Mouse (Mus musculus) retina, embryonic 14.5 days (tissue): ENCODE data around the gene Gm49486.

Source experiments
- DNase-seq: peaks from one replicate; pipeline ENCODE4 v3.0.0-alpha.2; 2015; ENCODE audit warnings: low spot score

The Gm49486 gene

DNA sequence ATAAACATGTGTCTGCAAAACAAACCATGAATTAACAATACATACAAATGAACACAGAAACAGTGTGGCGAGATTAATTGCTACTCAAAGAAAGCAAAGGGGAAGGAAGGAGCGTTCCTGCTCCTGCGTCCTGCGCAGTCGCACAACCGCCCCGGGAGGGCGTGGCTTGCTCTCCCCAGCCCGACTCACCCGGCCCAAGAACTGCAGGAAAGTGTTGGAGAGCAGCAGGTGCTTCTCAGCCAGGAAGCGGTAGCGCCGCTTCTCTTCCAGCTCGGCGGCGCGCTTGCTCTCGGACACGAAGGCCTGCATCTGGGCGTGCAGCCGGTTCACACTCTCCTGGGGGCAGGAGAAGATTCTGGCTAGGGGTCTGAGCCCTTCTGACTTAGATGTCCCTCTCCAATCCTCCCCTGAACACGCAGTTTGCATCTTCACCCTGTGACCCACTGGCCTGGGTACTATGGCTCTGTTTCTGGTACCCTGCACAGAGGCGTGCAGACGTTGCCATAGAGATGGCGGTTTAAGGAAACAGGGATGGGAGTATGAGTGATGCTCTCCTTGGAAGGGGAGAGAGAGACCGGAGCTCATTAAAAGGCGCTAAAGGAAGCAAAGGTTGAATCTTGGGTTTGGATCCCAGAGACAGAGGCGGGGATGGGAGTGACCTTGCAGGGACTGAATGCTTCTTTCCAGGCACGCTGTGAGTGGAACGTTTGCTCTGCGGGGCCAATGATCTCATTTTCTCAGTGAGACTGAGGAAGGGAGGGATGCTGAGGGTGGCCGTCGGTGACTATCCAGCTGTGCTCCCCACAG lies 41.3 kb downstream of the Gm49486 start:
- peak; percentile 78 for DNase-seq

DNA sequence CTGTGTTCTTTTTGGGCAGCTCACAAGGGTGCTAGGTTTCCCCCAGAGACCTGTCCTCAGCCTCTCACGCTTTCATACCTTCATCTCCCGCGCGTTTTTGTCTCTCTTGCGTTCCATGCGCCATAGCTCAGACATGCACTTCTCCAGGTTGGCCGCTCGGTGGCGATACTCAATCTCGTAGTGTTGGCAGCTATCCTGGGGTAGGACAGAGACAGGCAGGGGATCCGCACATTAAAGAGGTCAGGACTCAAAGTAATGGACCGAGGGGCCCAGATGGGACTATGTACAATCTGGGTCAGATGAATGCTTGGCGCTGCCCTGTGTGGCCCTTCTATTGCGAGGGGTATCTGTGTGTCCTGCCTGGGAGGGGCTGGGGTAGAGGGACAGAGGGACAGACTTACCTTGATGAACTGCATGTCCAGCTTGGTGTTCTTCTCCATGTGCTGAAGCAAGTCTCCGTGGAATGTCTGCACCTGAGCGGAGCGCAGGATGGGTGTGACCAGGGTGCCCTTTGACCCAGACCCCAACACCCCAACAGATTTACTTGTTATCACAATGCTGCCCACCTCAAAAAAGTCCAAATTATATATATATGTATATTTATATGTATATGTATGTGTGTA lies 42.0 kb downstream of the Gm49486 start:
- peak; percentile 84 for DNase-seq

DNA sequence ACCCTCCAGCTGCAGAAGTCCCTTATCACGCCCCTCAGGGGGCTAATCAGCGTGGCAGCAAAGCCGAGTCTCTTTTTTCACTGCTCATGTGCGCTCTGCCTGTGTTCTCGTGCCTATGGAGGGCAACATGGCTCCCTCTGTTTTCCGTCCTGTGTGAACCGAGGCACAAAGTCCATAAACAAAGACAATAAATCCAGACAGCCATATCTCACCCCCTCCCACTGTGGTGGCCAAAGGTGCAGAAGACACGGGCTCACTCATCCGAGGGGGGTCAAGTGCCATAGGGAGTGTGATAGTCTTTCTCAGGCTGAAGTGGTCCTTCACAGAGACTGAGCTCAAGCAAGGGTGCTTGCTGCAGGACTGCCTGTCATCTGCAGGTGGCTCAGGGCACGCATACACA lies 43.8 kb downstream of the Gm49486 start:
- DNase-seq, result no peak

DNA sequence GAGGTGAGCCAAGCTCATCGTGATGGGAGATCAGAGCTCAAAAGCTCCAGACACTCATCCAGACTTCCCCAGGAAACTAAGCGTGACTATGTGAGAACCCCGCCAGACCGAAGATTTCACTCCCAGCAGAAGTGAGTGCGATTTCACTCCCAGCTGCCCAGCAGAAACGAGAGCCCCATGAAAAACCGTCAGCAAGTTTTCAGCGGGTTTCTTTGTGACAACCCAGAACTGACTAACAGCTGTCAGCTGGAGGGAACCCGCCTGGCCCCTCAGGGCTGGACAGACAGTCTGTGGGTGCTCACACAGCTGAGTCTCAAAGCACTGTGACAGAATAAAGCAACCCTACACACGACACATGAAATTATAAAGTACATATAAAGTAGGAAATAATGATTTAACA lies 48.5 kb downstream of the Gm49486 start:
- no peak for DNase-seq

DNA sequence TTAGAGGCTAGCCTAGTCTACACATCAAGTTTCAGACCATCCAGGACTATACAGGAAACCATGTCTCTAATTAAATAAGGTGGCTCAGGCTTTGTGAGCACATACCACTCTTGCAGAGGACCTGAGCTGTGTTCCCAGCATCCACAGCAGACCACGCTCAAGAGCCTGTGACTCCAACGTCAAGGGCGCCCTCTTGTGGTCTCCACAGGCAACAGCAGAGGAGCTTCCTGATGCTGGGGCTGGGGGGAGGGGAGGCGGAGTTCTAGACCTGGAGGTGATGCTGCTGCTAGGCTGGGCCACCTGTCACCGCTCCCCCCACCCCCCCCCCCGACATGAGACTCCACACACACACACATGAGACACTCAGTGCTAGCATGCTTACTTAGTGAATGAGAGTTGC lies 51.0 kb downstream of the Gm49486 start:
- DNase-seq, result peak; percentile 52

DNA sequence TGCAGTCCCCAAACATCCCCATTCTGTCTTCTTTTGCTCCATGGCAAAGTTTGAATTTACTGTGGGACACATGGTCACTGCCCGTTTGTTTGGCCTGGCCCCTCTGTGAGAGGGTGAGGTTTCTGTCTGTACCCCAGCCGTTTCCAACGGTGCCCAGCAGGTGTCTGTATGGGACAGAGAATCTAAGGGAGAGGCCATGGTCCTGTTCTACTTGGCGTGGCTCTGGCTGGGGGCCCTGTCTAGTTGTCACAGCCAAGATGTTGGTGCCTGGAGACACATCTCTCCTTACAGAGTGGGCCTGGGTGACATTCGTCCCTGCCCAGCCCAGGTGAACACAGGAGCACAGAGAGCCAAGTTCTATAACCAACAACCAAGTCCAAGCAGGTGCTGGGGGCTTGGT lies 51.7 kb downstream of the Gm49486 start:
- no peak for DNase-seq

DNA sequence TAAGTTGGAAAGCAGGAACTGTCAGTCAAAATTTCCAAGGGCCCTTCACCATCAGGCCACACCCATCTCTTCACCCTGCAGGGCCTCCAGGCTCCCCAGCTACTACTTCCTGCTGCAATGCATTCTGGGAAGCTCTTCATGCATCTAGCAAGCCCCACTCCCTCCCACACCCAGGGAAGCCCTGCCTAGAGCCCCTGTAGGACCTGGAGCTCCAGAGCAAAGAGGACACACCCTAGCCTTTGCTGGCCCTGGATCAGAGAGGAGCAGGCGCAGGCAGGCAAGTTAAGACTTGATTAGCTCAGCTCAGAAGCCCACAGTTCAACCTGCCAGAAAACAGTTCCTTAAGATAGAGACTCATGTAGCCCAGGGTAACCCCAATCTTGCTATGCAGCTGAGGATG lies 52.2 kb downstream of the Gm49486 start:
- DNase-seq, result peak; percentile 32

DNA sequence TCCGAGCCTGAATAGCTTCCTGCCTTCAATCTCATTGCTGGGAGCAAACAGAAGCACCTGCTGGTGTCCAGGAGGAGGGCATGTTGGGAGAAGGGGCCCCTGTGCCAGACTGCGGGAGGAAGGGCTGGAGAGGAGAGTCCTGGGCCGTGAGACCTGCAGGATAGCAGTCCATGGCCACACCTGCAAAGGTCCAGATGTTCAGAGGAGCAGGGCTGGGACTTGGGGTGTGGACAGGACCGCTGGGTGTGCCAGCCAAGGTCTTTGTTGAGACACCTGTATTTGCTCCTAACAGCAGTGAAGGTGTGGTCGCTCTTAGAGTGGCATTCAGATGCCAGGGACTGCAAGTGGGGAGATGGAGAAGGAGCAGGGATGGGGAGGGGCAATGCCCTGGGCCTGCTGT lies 53.2 kb downstream of the Gm49486 start:
- DNase-seq, result no peak

DNA sequence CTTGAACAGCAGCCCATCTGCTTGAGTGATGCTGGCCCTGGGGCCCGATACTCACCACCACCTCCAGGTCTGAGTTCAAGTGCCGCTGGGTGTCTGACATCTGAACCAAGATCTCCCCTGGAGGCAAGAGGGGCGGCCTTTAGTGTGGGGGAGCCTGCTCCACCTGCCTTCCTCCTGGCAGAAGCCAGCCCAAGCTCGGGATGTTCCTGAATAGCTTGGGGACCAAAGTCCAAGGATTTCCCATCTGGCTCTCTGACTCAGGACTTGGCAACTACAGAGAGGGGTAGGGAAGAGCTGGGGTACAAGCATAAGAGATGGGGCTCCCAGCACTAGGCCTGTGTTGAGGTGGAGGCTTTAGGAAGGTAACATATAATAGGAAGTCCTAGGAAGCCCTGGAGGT lies 54.2 kb downstream of the Gm49486 start:
- no peak for DNase-seq

DNA sequence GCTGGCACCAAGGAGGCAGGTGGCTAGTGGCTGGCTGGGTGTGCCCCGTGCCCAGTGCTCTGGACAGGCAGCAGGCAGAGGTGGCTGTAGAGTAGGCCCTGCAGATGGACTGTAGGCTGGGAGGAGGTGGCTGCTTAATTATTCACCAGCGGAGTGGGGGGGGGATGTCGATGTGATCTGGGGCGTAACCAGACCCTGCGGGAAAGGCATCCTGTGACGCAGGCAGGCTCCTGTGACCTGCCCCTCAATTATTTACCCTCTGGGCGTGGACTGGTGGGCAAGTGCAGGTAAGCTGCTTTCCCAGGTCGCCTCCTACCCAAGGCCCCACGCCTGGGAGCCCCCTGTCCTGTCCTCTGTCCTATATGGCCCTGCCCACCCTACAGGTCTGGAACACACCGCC lies 56.2 kb downstream of the Gm49486 start, which contains the start of gene Baiap2l2:
Gene Baiap2l2 (minus strand): TSS at position 139 of the 400 bp plus-strand sequence.
- no peak for DNase-seq

DNA sequence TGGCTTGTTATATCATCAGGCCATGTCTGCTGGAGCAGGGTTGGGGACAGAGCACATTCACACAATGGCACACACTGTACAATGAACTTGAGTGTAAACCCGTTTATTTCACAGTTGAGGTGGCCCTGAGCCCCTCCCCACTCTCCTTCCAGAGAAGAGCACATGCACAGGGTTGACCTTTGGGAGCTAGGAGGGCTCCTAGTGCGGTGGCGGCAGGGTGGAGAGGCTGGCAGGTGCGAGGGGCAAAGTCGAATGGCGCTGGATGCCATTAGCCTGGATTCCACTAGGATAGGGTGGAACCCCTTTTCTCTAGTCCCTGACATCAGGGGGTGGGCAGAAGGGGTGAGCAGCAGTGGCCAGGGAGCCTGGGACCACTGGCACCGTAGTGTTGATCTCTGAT lies 57.0 kb downstream of the Gm49486 start:
- DNase-seq, result no peak

DNA sequence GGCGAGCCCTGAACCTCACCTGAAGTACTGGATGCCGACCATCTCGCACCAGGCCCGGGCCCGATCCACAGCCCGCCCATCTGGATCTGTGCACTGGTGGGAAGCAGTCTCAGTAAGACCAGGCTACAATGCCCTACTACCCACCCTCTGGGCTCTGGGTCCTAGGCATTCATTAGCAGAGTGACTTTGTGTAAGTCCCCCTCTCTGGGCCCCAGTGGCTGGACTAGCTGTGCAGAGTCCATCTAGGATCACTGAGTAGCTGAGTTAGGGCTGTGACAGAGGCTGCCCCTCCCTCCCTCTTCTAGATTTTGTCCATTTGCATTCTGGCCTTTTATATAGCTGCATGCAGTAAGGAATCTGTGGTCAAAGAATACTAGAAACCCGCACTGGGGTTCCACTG lies 57.9 kb downstream of the Gm49486 start:
- no peak for DNase-seq

DNA sequence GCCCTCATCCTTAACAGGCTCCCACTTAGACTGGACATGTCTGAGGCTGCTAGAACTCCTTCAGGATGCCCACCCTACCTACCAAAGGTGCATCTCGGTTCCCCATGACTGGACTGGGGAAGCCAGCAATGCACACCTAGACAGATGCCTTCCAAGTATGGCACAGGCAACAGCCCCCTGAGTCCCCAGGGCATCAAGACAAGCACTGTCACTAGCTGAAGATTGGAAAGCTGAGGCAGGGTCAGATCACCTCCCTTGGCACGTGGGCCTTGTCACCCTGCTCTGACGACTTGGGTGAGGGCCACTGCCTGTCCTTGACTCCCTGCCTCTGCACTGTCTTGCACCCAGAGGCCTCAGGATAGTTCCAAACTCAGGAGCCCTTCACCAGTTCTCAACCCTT lies 59.2 kb downstream of the Gm49486 start:
- DNase-seq, result no peak

DNA sequence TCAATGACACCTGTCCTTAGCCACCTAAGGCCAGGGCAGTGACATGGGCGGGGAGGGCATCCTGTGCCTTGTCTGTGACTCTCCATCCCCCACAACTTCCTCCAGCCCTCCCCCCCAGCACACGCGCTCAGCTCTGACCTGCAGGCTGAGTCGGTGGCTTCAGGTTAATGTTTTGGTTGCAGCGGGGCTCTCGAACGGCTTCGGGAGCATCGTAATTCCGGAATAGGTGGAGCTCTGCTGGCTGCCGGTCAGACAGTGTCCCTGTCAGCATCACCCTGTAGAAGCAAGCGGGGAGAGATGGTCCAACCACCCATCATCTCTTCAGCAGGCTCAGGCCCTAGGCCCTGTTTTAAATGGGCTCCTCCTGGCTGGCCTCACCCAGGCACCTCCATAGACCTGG lies 60.2 kb downstream of the Gm49486 start:
- DNase-seq, result no peak

DNA sequence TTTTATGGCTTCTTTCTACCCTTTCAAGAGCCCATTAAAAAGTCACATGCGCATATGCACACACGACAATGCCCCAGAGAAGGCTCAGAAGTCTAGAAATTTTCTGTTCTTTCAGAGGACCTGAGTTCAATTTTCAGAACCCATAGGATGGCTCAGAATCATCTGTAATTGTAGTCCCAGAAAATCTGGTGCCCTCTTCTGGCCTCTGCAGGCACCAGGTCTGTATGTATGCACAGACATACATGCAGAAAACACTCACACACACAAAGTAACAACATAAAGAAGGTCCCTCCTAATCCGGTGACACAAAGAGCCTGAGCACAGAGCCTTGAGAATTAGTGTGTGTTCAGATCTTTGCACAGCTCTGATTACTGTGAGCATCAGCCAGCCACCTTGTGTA lies 61.1 kb downstream of the Gm49486 start:
- DNase-seq, result no peak

DNA sequence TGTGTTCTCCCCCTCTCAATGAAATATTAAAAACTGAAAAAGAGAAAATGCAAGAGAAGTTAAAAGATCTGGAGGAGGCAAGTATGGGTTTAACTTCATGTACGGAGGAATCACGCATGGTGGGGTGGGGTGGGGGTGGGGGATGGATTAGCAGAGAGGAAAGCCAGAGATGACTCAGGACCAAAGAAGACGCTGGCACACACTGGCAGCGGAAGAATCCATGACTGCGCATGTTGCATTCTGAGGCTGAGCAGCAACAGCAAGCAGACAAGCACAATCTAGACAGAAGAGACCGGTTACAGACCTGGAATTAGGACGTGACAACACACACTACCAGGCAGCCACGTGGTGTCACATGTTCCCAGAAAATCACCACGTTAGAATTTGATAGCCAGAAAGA lies 63.6 kb downstream of the Gm49486 start:
- DNase-seq, result no peak

DNA sequence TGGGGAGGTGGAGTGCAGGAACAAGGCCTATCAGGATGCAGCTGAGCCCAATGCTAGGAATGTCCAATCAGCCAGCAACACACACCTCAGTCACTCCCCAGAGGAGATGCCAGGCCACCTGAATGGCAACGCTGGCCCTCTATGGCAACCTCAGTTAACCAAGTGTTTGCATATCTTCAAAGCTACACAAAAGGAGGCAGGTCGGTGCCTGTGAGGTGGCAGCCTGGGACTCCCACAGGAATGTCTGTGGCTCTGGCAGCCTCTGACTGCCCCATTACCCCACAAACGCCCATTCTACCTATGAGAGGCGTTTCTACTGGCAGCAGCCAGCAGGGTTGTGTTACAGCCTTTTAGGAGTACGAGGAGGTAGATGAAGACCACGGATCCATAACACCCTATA lies 69.4 kb downstream of the Gm49486 start:
- no peak for DNase-seq

DNA sequence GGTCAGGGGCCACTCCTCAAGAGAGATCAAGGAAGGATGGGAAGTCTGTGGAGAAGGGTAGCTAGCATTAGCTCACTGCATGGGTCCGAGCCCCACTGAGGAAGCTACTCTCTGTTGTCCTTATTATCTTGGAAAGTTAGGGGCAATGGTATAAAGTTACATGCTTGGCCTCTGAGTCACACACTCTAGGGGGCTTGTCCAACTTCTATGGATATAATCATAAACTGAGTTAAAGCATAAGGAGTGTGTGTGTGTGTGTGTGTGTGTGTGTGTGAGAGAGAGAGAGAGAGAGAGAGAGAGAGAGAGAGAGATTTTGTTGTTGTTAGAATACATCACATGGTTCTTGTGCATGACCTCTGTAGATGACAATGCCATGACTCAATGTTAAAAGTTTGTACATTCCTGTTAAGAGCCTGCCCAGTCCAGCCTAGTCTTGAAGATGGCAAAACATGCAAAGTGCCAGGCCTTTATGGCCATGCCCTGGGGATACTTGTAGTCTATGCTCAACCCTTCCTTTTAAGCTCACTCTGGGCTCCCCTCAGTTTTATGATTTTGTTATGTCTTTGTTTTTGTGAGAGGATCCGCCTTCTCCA lies 70.5 kb downstream of the Gm49486 start:
- DNase-seq, result no peak

DNA sequence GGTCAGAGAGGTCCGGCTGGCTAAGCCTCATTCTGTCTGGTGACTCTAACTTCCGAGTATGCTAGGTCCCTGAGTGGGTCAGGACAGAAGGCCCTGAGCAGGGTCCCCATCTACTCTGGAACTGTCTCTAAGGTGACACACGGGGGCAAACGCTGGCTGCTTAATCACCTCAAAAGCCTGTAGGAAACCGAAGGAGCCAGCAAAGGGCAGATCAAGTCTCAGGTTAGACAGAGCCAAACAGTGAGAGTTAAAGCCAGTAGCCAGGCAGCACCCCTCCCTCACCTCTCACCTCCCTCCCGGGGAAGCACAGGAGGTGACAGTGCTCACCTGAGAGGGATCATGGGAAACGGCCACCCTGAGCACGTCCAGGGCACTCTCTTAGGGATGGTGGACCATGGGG lies 74.5 kb downstream of the Gm49486 start:
- no peak for DNase-seq

DNA sequence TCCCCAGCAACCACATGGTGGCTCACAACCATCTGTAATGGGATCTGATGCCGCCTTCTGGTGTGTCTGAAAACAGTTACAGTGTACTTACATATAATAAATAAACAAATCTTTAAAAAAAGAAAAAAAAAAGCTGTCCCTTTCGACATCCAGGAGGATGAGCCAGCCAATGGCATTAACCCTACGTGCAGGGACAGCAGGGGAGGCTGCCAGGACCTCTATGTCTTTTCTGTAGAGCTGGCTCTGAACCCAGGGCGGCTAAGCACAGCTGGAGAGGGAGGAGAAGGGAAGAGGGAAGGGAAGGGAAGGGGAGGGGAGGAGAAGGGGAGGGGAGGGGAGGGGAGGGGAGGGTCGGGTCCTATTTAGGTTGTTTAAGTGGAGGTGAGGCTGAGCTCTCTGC lies 75.6 kb downstream of the Gm49486 start:
- no peak for DNase-seq

DNA sequence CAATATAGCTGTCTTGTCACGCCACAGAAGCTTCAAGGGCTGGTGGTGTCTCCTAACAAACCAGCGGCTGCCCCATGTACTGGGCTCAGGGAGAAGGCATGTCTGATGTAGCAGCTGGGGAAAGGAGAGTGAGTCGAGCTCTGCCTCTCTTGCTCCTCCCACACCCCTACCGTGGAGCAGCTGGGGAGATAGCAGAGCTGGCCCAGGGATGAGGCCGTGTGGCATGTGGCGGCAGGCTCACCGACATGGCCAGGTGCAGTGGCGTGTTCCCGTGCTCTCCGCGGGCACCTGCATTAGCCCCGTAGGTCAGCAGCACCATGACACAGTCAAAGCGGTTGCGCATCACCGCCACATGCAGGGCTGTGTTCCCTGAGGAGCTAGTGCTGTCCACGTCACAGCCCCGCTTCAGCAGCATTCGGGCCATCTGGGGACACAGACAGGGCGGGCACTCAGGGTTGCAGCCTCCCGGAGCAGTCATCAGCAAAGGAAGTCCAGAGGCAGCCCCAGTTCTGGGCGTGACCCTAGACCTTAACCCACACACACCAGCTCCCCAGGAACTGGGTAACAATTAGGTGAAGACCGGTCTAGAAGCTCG lies 76.9 kb downstream of the Gm49486 start:
- no peak for DNase-seq
